Mouse (Mus musculus) kidney, embryonic 14.5 days (tissue): ENCODE measurements at regions not wholly inside any gene's neighbourhood (a gene's known extent, or its start where the extent isn't known, plus 50 kb on each side); places are given as distances from the start of the nearest gene placed in this dataset.
A peak's percentile ranks its signal among the peaks of the same experiment; 100 is the strongest.

Experiments
- ATAC-seq: fragments of 200-750 bp; cut with Nextera tagmentation; 2 replicates; pipeline ENCODE4 v1.8.0; 2017; ENCODE audit warnings: moderate number of reproducible peaks, mild to moderate bottlenecking, moderate TSS enrichment, moderate library complexity; ENCODE audit not compliant: low FRiP score, low TSS enrichment
- H3K27ac ChIP-seq: fragments of 300-500 bp; sonication (generic); 2 replicates; pipeline ENCODE4 v1.5.1; 2014; ENCODE audit warnings: low read depth, mild to moderate bottlenecking, low read length, moderate library complexity, mixed read lengths
- H3K27me3 ChIP-seq: fragments of 300-500 bp; sonication (generic); 2 replicates; pipeline ENCODE4 v1.6.1; 2014; ENCODE audit warnings: mild to moderate bottlenecking, low read length; ENCODE audit not compliant: control insufficient read depth, insufficient read depth
- H3K36me3 ChIP-seq: fragments of 300-500 bp; sonication (generic); 2 replicates; pipeline ENCODE4 v1.6.1; 2014; ENCODE audit warnings: low read length, mixed read lengths; ENCODE audit not compliant: control insufficient read depth, insufficient read depth
- H3K4me1 ChIP-seq: fragments of 300-500 bp; sonication (generic); 2 replicates; pipeline ENCODE4 v1.6.1; 2014; ENCODE audit warnings: low read length, mixed read lengths; ENCODE audit not compliant: control insufficient read depth, insufficient read depth
- H3K4me2 ChIP-seq: fragments of 300-500 bp; sonication (generic); replicated peaks from 2 replicates; pipeline ENCODE4 v1.6.1; 2014; ENCODE audit warnings: low read depth, mild to moderate bottlenecking, low read length
- H3K4me3 ChIP-seq: fragments of 300-500 bp; sonication (generic); 2 replicates; pipeline ENCODE4 v1.5.1; 2014; ENCODE audit warnings: mild to moderate bottlenecking, low read length
- H3K9ac ChIP-seq: fragments of 300-500 bp; sonication (generic); 2 replicates; pipeline ENCODE4 v1.6.1; 2014; ENCODE audit warnings: low read depth, mild to moderate bottlenecking, low read length, moderate library complexity
- H3K9me3 ChIP-seq: fragments of 300-500 bp; sonication (generic); 2 replicates; pipeline ENCODE4 v1.6.1; 2016; ENCODE audit warnings: low read length; ENCODE audit not compliant: control insufficient read depth
- WGBS: fragments of 180-500 bp; shearing (Covaris S2); extraction: QIAGEN DNeasy Blood & Tissue Kit; methylation state at CpG from one replicate; pipeline ENCODE4 v1.1.7; 2014; 5-methylcytosine and 5-hydroxymethylcytosine counted together

GRCm38 (mm10) chr6:55627228-55627627 is 53.8 kb downstream of the Neurod6 start:
- H3K27ac ChIP-seq, result no peak overlapping the region
- no peak for ATAC-seq
- 69% methylated on average over 5 of the region's 5 CpGs for WGBS

GRCm38 (mm10) chr6:55620366-55620765 is 60.7 kb downstream of the Neurod6 start:
- Histone ChIP-seq H3K9me3 (no peaks in the 10 kb centered on the region), H3K9ac (no peak overlapping the region), H3K4me1 (no peaks in the 10 kb centered on the region), H3K27ac (no peak overlapping the region), H3K4me3 (no peak overlapping the region), H3K4me2 (no peak overlapping the region), H3K27me3 (no peaks in the 10 kb centered on the region), H3K36me3 (no peaks in the 10 kb centered on the region)
- no peak for ATAC-seq
- whole genome bisulfite sequencing, result 84% methylated on average over 3 of the region's 3 CpGs

More at GRCm38 (mm10) chr6:55627228-55627627, 53.8 kb downstream of the Neurod6 start:
- Histone ChIP-seq H3K4me2 (no peak overlapping the region), H3K4me3 (no peak overlapping the region), H3K36me3 (no peaks in the 10 kb centered on the region), H3K4me1 (no peaks in the 10 kb centered on the region), H3K9me3 (no peaks in the 10 kb centered on the region), H3K9ac (no peak overlapping the region), H3K27me3 (no peaks in the 10 kb centered on the region)

GRCm38 (mm10) chr6:55617922-55618481 is 63.1 kb downstream of the Neurod6 start:
- 14% methylated on average over 13 of the region's 13 CpGs for WGBS
- H3K4me2 ChIP-seq, result peak overlapping the region; percentile 41
- peak; percentile 71; the same call in 1 of the 2 replicates for ATAC-seq
- peak overlapping the region; percentile 24 for H3K4me3 ChIP-seq
- 0 out of 2 replicates have a peak overlapping the region, but pooled peaks have one; percentile 23 for H3K9ac ChIP-seq
- H3K9me3 ChIP-seq, result no peaks in the 10 kb centered on the region
- H3K4me1 ChIP-seq, result no peaks in the 10 kb centered on the region
- no peaks in the 10 kb centered on the region for H3K27me3 ChIP-seq
- no peaks in the 10 kb centered on the region for H3K36me3 ChIP-seq
- H3K27ac ChIP-seq, result peak overlapping the region; percentile 30; the same call in 1 of the 2 replicates

GRCm38 (mm10) chr6:55610395-55610794 is 70.7 kb downstream of the Neurod6 start:
- no peaks in the 10 kb centered on the region for H3K27me3 ChIP-seq
- no peak overlapping the region for H3K27ac ChIP-seq
- H3K9me3 ChIP-seq, result no peaks in the 10 kb centered on the region
- 58% methylated on average over 3 of the region's 3 CpGs for WGBS
- no peak for ATAC-seq
- no peak overlapping the region for H3K4me2 ChIP-seq
- no peaks in the 10 kb centered on the region for H3K4me1 ChIP-seq
- no peak overlapping the region for H3K4me3 ChIP-seq
- no peaks in the 10 kb centered on the region for H3K36me3 ChIP-seq
- no peak overlapping the region for H3K9ac ChIP-seq

GRCm38 (mm10) chr6:55609976-55610375 is 71.1 kb downstream of the Neurod6 start:
- ATAC-seq, result no peak
- no peak overlapping the region for H3K9ac ChIP-seq
- H3K4me1 ChIP-seq, result no peaks in the 10 kb centered on the region
- H3K9me3 ChIP-seq, result no peaks in the 10 kb centered on the region
- H3K4me2 ChIP-seq, result no peak overlapping the region
- WGBS, result 58% methylated on average over 1 of the region's 1 CpGs
- H3K4me3 ChIP-seq, result no peak overlapping the region
- H3K27me3 ChIP-seq, result no peaks in the 10 kb centered on the region
- H3K27ac ChIP-seq, result no peak overlapping the region
- no peaks in the 10 kb centered on the region for H3K36me3 ChIP-seq

- Histone ChIP-seq H3K27me3 (no peaks in the 10 kb centered on the region), H3K36me3 (no peaks in the 10 kb centered on the region), H3K27ac (no peak overlapping the region), H3K9ac (no peak overlapping the region), H3K4me1 (no peaks in the 10 kb centered on the region), H3K4me3 (no peak overlapping the region), H3K4me2 (no peak overlapping the region), H3K9me3 (no peaks in the 10 kb centered on the region)
- ATAC-seq, result no peak
- WGBS, result 83% methylated on average over 1 of the region's 1 CpGs
These were observed 72.0 kb downstream of the Neurod6 start for GRCm38 (mm10) chr6:55609053-55609452.

GRCm38 (mm10) chr6:55597088-55597487 is 84.0 kb downstream of the Neurod6 start:
- Histone ChIP-seq H3K9ac (no peak overlapping the region), H3K4me1 (no peaks in the 10 kb centered on the region), H3K27ac (no peak overlapping the region), H3K36me3 (no peaks in the 10 kb centered on the region), H3K27me3 (no peaks in the 10 kb centered on the region), H3K4me3 (no peak overlapping the region), H3K9me3 (no peaks in the 10 kb centered on the region), H3K4me2 (no peak overlapping the region)
- ATAC-seq, result no peak
- WGBS, result 90% methylated on average over 4 of the region's 4 CpGs

- WGBS, result 87% methylated on average over 4 of the region's 4 CpGs
- Histone ChIP-seq H3K4me1 (no peaks in the 10 kb centered on the region), H3K27me3 (no peaks in the 10 kb centered on the region), H3K4me2 (no peak overlapping the region), H3K36me3 (no peaks in the 10 kb centered on the region), H3K4me3 (no peak overlapping the region), H3K9ac (no peak overlapping the region), H3K27ac (no peak overlapping the region), H3K9me3 (no peaks in the 10 kb centered on the region)
- ATAC-seq, result no peak
These were observed 88.9 kb downstream of the Neurod6 start for GRCm38 (mm10) chr6:55592126-55592525.

- Histone ChIP-seq H3K4me3 (no peak overlapping the region), H3K4me1 (no peaks in the 10 kb centered on the region), H3K27me3 (no peaks in the 10 kb centered on the region), H3K4me2 (no peak overlapping the region), H3K27ac (no peak overlapping the region), H3K9me3 (no peaks in the 10 kb centered on the region), H3K36me3 (no peaks in the 10 kb centered on the region), H3K9ac (no peak overlapping the region)
- 64% methylated on average over 6 of the region's 6 CpGs for WGBS
- ATAC-seq, result no peak
These were observed 100.0 kb downstream of the Neurod6 start for GRCm38 (mm10) chr6:55581106-55581505.
